Mouse (Mus musculus) right cerebral cortex, adult 2 months (tissue): ENCODE measurements around the gene Ppp1r14a.
A peak's percentile ranks its signal among the peaks of the same experiment; 100 is the strongest.

Experiments
- DNase-seq, 2 experiments: peaks; one replicate each; pipeline ENCODE4 v3.0.0; 2021 to 2022; ENCODE audit warnings: low spot score in 2 of 2

Ppp1r14a gene

GRCm38 (mm10) chr7:29288942-29289638 lies at the start of gene Ppp1r14a:
Gene Ppp1r14a (plus strand): TSS chr7:29289308.
- DNase-seq, result peak; percentile 37 to 47

- DNase-seq, result no peak
Observed at GRCm38 (mm10) chr7:29244732-29245416, 44.2 kb upstream of the Ppp1r14a start.

- no peak for DNase-seq
Observed at GRCm38 (mm10) chr7:29246015-29246414, 43.1 kb upstream of the Ppp1r14a start.

GRCm38 (mm10) chr7:29246619-29247313 lies 42.3 kb upstream of the Ppp1r14a start:
- no peak for DNase-seq

GRCm38 (mm10) chr7:29247314-29247700 lies 41.8 kb upstream of the Ppp1r14a start:
- DNase-seq, result peak; percentile 67 to 78

DNA sequence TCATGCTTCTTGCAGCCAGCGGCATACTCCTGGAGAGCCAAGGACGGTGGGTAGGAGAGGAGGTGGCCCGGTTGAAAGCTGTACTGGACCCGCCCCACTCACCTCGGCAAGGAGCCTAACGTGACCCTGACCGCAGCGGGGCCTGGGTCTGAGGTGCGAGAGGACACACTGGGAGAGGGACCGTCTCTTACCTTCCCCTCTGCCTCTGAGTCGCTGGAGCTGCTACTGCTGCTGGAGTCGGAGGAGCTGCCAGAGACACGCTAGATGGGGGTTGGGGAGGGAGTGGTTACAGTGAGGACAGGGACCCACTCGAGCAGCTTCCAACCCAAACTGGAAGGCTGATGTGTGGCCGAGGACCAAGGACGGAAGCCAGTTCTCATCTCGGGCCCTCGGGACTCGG lies 41.4 kb upstream of the Ppp1r14a start:
- no peak for DNase-seq

GRCm38 (mm10) chr7:29248261-29248841 lies 40.8 kb upstream of the Ppp1r14a start, which contains the start of gene 2200002D01Rik:
Gene 2200002D01Rik (minus strand): TSS chr7:29248466.
- no peak for DNase-seq

DNA sequence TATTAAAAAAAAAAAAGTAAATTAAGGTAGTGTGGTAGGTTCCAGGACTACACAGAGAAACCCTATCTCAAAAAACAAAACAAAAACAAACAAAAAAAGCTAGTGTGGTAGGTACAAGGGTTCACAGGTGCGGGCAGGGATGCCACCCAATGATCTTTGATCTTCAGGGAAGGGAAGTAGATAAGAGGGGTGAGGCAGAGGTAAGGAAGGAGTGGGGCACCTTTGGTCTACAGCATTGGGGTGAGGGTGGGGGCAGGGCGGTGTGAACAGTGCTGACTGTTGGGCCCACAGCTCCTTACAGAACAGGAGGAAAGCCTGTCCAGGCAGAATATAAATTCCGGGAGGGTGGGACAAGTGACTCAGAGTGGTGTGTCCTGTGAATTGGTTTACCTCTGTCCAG lies 37.9 kb upstream of the Ppp1r14a start:
- no peak for DNase-seq

- no peak for DNase-seq
Observed at GRCm38 (mm10) chr7:29253842-29254241, 35.3 kb upstream of the Ppp1r14a start.

- DNase-seq, result no peak
Observed at GRCm38 (mm10) chr7:29255875-29256274, 33.2 kb upstream of the Ppp1r14a start.

DNA sequence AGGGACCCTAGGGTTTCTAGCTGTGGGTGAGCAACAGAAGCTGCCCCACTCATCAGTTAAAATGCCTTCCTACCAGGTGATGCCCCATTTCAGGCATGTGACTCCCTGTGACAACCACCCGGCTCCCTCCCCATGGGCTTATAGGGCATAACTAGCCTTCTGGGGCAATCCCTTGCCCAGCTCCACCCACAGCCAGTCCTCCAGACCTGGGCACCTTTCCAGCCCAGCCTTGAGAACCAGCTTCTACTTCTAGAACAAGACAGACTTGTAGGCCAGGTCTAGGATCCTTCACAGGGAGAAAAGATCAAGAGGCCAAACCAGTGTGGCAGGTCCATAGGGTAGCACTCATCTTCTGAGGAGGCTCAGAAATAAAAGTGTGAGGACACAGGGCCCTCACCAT lies 31.7 kb upstream of the Ppp1r14a start:
- no peak for DNase-seq

DNA sequence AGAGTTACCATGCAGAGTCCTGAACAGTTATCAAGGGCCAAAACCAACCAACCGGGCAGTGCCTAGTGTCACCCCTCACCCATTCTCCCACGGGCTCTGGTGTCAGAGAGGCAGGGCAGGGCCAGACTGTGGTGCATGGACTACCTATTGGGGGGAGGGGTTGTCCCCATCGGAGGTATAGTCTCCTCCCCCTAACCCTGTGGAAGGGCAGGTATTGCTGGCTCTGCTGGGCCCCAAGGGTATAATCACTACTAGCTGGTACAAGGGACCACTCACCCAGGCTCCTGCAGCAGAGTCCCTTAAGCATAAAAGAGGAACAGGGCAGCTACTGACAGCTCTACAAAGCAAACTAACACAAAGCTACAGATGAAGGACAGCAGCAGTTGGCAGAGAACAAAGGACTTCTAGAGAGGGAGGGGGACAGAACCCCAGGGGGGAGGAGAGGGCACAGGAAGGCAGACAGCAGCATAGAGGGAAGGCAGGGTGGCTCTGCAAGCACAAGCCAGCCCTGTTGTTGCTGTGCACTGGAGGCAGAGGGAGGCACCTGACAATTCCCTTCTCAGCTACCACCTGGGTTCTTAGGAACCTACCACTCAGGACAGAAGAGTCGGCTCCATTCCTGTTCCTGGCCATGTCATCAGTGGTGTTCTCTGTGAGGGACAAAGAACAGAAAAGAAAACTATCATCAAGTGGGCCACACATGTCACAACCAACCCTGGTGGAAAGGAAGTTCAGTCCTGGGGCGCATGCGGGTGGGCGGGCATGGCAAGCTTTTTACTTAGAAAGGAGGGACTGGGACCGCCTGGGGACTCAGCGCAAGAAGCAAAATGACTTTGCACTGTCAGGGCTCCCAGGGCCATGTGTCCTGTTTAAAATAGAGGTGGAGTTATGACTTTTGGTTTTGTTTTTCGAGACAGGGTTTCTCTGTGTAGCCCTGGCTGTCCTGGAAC lies 29.1 kb upstream of the Ppp1r14a start:
- DNase-seq, result no peak

DNA sequence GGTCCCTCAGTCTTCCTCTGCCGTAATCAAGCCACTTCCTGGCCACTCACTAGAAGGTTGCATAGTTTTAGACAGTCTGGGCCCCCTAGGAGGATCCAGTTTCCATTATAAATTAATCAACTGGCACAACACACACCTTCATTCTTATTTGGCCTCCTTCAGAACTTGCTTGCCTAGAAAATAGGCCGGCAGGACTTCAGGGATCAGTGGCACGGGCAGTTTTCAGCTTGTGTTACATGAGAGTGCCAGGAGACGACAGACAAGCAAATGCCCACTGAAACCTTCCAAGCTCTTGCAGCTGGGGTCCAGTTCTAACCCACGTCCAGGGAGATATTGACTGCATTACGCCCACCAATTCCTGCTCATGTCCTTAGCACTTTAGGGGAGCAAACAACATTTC lies 27.0 kb upstream of the Ppp1r14a start:
- DNase-seq, result no peak

DNA sequence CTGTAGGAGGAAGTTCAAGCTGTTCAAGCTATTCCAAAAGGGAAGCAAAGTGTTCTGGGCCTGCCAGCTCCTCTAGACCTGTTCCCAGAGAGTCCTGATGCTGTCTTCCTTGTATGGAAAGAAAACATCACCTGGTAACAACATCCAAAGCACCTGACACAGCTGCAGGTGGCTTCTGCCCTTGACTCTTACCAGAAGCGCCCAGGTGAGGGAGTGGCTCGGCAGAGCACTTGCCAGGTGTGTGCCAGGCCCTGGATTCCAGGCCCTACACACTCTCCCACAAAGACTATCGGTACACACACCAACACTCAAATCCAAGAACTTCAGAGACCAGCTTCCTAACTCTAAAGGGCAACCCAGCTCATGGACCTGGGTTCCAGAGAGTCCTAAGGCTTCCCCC lies 25.3 kb upstream of the Ppp1r14a start:
- DNase-seq, result no peak

DNA sequence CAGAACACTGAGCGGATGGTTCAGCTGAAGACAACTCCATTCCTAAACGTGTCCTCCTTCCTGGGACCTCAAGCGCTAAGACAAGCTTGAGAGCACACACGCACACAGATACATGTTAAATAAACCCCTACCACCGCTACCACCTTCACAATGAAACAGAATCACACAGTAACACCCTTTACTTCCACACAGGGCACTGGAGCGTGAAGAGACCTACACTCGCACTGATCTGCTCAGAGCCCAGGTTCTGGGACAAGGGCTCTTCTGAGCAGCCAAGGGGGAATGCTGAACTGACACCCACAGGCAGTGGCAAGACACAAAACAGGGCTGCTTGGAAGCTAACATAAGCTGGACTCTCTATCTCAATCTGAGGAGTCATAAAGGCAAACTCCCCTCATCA lies 23.5 kb upstream of the Ppp1r14a start:
- no peak for DNase-seq

DNA sequence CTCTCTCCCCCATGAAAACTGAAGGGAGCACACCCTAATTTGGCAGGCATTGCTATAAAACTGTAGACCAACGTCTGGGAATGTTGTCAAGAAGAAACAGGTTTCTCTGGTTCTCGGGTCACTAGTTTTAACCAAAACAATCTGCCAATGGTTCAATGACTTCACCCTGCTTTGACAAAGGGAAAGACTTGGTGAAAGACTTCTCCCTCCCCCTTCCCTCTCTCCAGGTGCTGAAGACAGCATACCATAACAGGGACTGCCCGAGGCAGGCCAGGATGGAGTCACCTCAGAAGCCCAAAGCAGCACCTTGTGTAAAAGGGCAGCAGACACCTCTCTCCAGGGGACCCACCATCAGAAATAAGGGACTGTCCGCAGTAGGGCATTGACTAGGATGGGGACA lies 22.2 kb upstream of the Ppp1r14a start:
- no peak for DNase-seq

DNA sequence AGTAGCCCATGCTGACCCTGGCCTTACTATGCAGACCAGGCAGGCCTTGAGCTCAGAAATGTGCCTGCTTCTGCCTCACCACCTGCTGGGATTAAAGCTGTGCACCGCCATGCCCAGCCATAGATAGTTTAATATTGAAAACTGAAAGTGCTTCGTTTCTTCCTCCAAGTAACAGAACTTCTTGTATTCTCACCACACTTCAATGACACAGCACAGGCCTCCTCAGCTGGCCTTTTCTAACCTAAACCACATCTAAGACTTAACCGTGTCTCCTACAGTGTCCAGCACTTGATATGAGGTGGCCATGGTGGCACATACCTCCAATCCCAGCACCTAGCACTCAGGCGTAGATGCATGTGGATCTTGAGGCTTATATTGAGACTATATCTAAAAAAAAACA lies 18.7 kb upstream of the Ppp1r14a start:
- DNase-seq, result no peak

DNA sequence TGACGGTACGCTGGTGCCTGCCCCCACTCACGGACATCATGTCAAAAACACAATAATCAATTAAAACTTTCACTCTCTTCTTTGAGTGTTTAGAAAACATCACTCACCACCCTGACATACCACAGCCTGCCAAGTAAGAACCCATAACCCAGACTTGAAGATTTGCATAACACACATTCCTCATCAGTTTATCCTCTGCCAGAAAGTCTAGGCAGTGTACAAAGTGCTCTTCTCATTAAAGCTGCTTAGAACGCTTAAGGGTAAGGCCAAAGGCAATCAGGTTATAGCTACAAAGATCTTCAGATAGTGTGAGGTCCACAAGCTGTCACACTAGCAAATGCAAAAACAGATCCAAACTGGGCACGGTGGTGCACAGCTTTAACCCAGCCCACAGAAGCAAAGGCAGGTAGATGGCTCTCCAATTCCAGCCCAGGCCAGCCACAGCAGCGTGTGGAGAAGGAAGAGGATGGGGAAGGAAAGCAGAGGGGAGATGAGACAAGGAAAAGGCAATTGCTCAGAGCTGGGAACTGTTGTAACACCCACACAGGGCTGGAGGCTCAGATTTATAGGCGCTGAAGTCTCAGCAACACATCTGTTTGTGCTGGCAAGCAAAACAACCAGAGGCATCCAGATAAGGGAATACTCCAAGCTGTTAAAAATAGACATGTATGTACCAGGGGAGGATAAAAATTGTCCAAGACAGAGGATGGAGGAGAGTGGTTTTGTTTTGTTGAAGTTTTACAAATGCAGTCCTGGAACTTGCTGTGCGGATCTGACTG lies 17.2 kb upstream of the Ppp1r14a start:
- DNase-seq, result peak; percentile 34 to 53

GRCm38 (mm10) chr7:29276715-29277114 lies 12.4 kb upstream of the Ppp1r14a start:
- DNase-seq, result no peak

DNA sequence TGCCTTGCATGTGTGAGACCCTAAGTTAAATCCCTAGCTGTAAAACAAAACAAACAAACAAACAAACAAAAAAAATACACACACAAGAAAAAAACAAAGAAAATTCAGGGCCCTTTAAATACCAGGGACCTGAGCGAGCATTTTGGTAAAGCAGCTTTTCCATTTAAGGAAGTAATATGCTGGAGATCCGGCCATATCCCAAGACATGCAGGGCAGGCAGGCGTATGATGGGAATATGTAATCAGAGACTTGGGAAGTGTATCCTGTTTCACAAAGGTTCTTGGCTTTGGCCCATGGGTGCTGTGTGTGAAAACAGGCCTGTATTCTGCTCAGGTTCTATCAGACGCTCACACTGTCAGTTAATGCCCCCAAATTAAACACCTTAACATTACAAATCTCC lies 11.6 kb upstream of the Ppp1r14a start:
- DNase-seq, result no peak

GRCm38 (mm10) chr7:29279261-29279660 lies 9.8 kb upstream of the Ppp1r14a start:
- no peak for DNase-seq
